Mouse (Mus musculus): ENCODE measurements at regions not wholly inside any gene's neighbourhood (a gene's known extent, or its start where the extent isn't known, plus 50 kb on each side); places are given as distances from the start of the nearest gene placed in this dataset.

- ATAC-seq (ENCODE audit: insufficient number of reproducible peaks, low FRiP score), result no peak
- WGBS, result 86% methylated on average over 2 of the region's 2 CpGs
These were observed 90.1 kb downstream of the Tmem200c start for GRCm38 (mm10) chr17:68916531-68916930.

GRCm38 (mm10) chr17:68918228-68918627 is 91.8 kb downstream of the Tmem200c start:
- no peak overlapping the region for H3K9ac ChIP-seq
- 81% methylated on average over 5 of the region's 5 CpGs for WGBS
- H3K4me2 ChIP-seq, result no peak overlapping the region
- H3K9me3 ChIP-seq (replicated peaks), result no peaks in the 10 kb centered on the region
- H3K4me3 ChIP-seq, result no peak overlapping the region
- no peaks in the 10 kb centered on the region for H3K4me1 ChIP-seq (replicated peaks)
- no peak for ATAC-seq (ENCODE audit: insufficient number of reproducible peaks, low FRiP score)
- H3K27me3 ChIP-seq (replicated peaks), result no peaks in the 10 kb centered on the region
- no peak overlapping the region for H3K27ac ChIP-seq (ENCODE audit: poor library complexity, severe bottlenecking)
- H3K36me3 ChIP-seq, result no peaks in the 10 kb centered on the region

More at GRCm38 (mm10) chr17:68916531-68916930, 90.1 kb downstream of the Tmem200c start:
- no peak overlapping the region for H3K9ac ChIP-seq
- H3K4me2 ChIP-seq, result no peak overlapping the region
- no peaks in the 10 kb centered on the region for H3K36me3 ChIP-seq
- H3K9me3 ChIP-seq (replicated peaks), result no peaks in the 10 kb centered on the region
- H3K4me1 ChIP-seq (replicated peaks), result no peaks in the 10 kb centered on the region
- H3K4me3 ChIP-seq, result no peak overlapping the region
- H3K27ac ChIP-seq (ENCODE audit: poor library complexity, severe bottlenecking), result no peak overlapping the region
- H3K27me3 ChIP-seq (replicated peaks), result no peaks in the 10 kb centered on the region

GRCm38 (mm10) chr17:68923271-68923670 is 96.8 kb downstream of the Tmem200c start:
- Histone ChIP-seq H3K9me3 (replicated peaks) (no peaks in the 10 kb centered on the region), H3K36me3 (no peaks in the 10 kb centered on the region), H3K27ac (ENCODE audit: poor library complexity, severe bottlenecking) (no peak overlapping the region), H3K4me2 (no peak overlapping the region), H3K27me3 (replicated peaks) (no peaks in the 10 kb centered on the region), H3K9ac (no peak overlapping the region), H3K4me3 (no peak overlapping the region), H3K4me1 (replicated peaks) (peaks cover 11% of the 10 kb centered on the region)
- no peak for ATAC-seq (ENCODE audit: insufficient number of reproducible peaks, low FRiP score)
- WGBS, result 69% methylated on average over 5 of the region's 5 CpGs

GRCm38 (mm10) chr17:68927418-68927817 is 101.0 kb downstream of the Tmem200c start:
- Histone ChIP-seq H3K27me3 (replicated peaks) (no peaks in the 10 kb centered on the region), H3K4me1 (replicated peaks) (peaks cover 21% of the 10 kb centered on the region), H3K36me3 (no peaks in the 10 kb centered on the region), H3K4me3 (no peak overlapping the region), H3K9me3 (replicated peaks) (no peaks in the 10 kb centered on the region), H3K9ac (no peak overlapping the region), H3K4me2 (0 out of 2 replicates have a peak overlapping the region, but pooled peaks have one; percentile 15), H3K27ac (ENCODE audit: poor library complexity, severe bottlenecking) (no peak overlapping the region)
- peak; percentile 76 for ATAC-seq (ENCODE audit: insufficient number of reproducible peaks, low FRiP score)
- WGBS, result 25% methylated on average over 6 of the region's 6 CpGs

- Histone ChIP-seq H3K9me3 (replicated peaks) (no peaks in the 10 kb centered on the region), H3K4me2 (no peak overlapping the region), H3K4me3 (no peak overlapping the region), H3K27me3 (replicated peaks) (no peaks in the 10 kb centered on the region), H3K36me3 (no peaks in the 10 kb centered on the region), H3K4me1 (replicated peaks) (peaks cover 21% of the 10 kb centered on the region), H3K9ac (no peak overlapping the region), H3K27ac (ENCODE audit: poor library complexity, severe bottlenecking) (no peak overlapping the region)
- 60% methylated on average over 6 of the region's 6 CpGs for WGBS
- no peak for ATAC-seq (ENCODE audit: insufficient number of reproducible peaks, low FRiP score)
These were observed 102.3 kb downstream of the Tmem200c start for GRCm38 (mm10) chr17:68928691-68929090.

GRCm38 (mm10) chr17:68933265-68933664 is 106.8 kb downstream of the Tmem200c start:
- Histone ChIP-seq H3K36me3 (no peaks in the 10 kb centered on the region), H3K27ac (ENCODE audit: poor library complexity, severe bottlenecking) (no peak overlapping the region), H3K9me3 (replicated peaks) (no peaks in the 10 kb centered on the region), H3K4me2 (no peak overlapping the region), H3K4me3 (no peak overlapping the region), H3K9ac (no peak overlapping the region), H3K27me3 (replicated peaks) (no peaks in the 10 kb centered on the region), H3K4me1 (replicated peaks) (peaks cover 10% of the 10 kb centered on the region)
- 84% methylated on average over 7 of the region's 7 CpGs for WGBS
- ATAC-seq (ENCODE audit: insufficient number of reproducible peaks, low FRiP score), result no peak

- H3K27ac ChIP-seq (ENCODE audit: poor library complexity, severe bottlenecking), result no peak overlapping the region
- H3K4me2 ChIP-seq, result no peak overlapping the region
- H3K9me3 ChIP-seq (replicated peaks), result no peaks in the 10 kb centered on the region
- no peaks in the 10 kb centered on the region for H3K36me3 ChIP-seq
- H3K9ac ChIP-seq, result no peak overlapping the region
- no peak for ATAC-seq (ENCODE audit: insufficient number of reproducible peaks, low FRiP score)
- H3K4me3 ChIP-seq, result no peak overlapping the region
- WGBS, result 82% methylated on average over 10 of the region's 10 CpGs
- H3K27me3 ChIP-seq (replicated peaks), result no peaks in the 10 kb centered on the region
- H3K4me1 ChIP-seq (replicated peaks), result peaks cover 5% of the 10 kb centered on the region
These were observed 107.6 kb downstream of the Tmem200c start for GRCm38 (mm10) chr17:68934066-68934465.

GRCm38 (mm10) chr17:68936016-68936415 is 109.6 kb downstream of the Tmem200c start:
- no peak overlapping the region for H3K27ac ChIP-seq (ENCODE audit: poor library complexity, severe bottlenecking)
- no peak for ATAC-seq (ENCODE audit: insufficient number of reproducible peaks, low FRiP score)
- 66% methylated on average over 4 of the region's 4 CpGs for WGBS

GRCm38 (mm10) chr17:68956275-68956674 is 119.2 kb upstream of the Epb41l3 start:
- WGBS, result 85% methylated on average over 2 of the region's 2 CpGs
- Histone ChIP-seq H3K4me1 (replicated peaks) (no peaks in the 10 kb centered on the region), H3K9ac (no peak overlapping the region), H3K27ac (ENCODE audit: poor library complexity, severe bottlenecking) (no peak overlapping the region), H3K4me3 (no peak overlapping the region), H3K4me2 (no peak overlapping the region), H3K36me3 (no peaks in the 10 kb centered on the region), H3K9me3 (replicated peaks) (no peaks in the 10 kb centered on the region), H3K27me3 (replicated peaks) (no peaks in the 10 kb centered on the region)
- no peak for ATAC-seq (ENCODE audit: insufficient number of reproducible peaks, low FRiP score)

More at GRCm38 (mm10) chr17:68936016-68936415, 109.6 kb downstream of the Tmem200c start:
- no peaks in the 10 kb centered on the region for H3K36me3 ChIP-seq
- H3K27me3 ChIP-seq (replicated peaks), result no peaks in the 10 kb centered on the region
- H3K4me2 ChIP-seq, result no peak overlapping the region
- H3K9me3 ChIP-seq (replicated peaks), result no peaks in the 10 kb centered on the region
- H3K4me1 ChIP-seq (replicated peaks), result no peaks in the 10 kb centered on the region; the same call in 1 of the 2 replicates
- no peak overlapping the region for H3K4me3 ChIP-seq
- no peak overlapping the region for H3K9ac ChIP-seq

GRCm38 (mm10) chr17:68961160-68961559 is 114.3 kb upstream of the Epb41l3 start:
- no peaks in the 10 kb centered on the region for H3K9me3 ChIP-seq (replicated peaks)
- H3K27ac ChIP-seq (ENCODE audit: poor library complexity, severe bottlenecking), result no peak overlapping the region
- H3K4me2 ChIP-seq, result no peak overlapping the region
- no peak overlapping the region for H3K4me3 ChIP-seq
- 73% methylated on average over 2 of the region's 2 CpGs for WGBS
- H3K4me1 ChIP-seq (replicated peaks), result no peaks in the 10 kb centered on the region
- no peaks in the 10 kb centered on the region for H3K36me3 ChIP-seq
- ATAC-seq (ENCODE audit: insufficient number of reproducible peaks, low FRiP score), result no peak
- H3K27me3 ChIP-seq (replicated peaks), result no peaks in the 10 kb centered on the region
- no peak overlapping the region for H3K9ac ChIP-seq

GRCm38 (mm10) chr17:68975606-68976005 is 99.9 kb upstream of the Epb41l3 start:
- H3K9me3 ChIP-seq (replicated peaks), result no peaks in the 10 kb centered on the region
- no peaks in the 10 kb centered on the region for H3K27me3 ChIP-seq (replicated peaks)
- H3K36me3 ChIP-seq, result no peaks in the 10 kb centered on the region
- no peak overlapping the region for H3K27ac ChIP-seq (ENCODE audit: poor library complexity, severe bottlenecking)
- ATAC-seq (ENCODE audit: insufficient number of reproducible peaks, low FRiP score), result no peak
- no peaks in the 10 kb centered on the region for H3K4me1 ChIP-seq (replicated peaks)
- 79% methylated on average over 13 of the region's 13 CpGs for WGBS
- no peak overlapping the region for H3K4me2 ChIP-seq
- no peak overlapping the region for H3K4me3 ChIP-seq
- no peak overlapping the region for H3K9ac ChIP-seq

- 79% methylated on average over 9 of the region's 9 CpGs for WGBS
- H3K9me3 ChIP-seq (replicated peaks), result no peaks in the 10 kb centered on the region
- no peak overlapping the region for H3K4me2 ChIP-seq
- no peak overlapping the region for H3K9ac ChIP-seq
- H3K27ac ChIP-seq (ENCODE audit: poor library complexity, severe bottlenecking), result no peak overlapping the region
- H3K27me3 ChIP-seq (replicated peaks), result no peaks in the 10 kb centered on the region
- no peaks in the 10 kb centered on the region for H3K36me3 ChIP-seq
- no peak for ATAC-seq (ENCODE audit: insufficient number of reproducible peaks, low FRiP score)
- H3K4me3 ChIP-seq, result no peak overlapping the region
- no peaks in the 10 kb centered on the region for H3K4me1 ChIP-seq (replicated peaks)
These were observed 97.3 kb upstream of the Epb41l3 start for GRCm38 (mm10) chr17:68978151-68978550.

Measured in heart, embryonic 12.5 days (tissue).